Mouse (Mus musculus): ENCODE measurements around the gene Evx2.

Gene Evx2

GRCm38 (mm10) chr2:74667191-74667841 lies 8.0 kb upstream of the Evx2 start:
- DNase-seq (ENCODE audit: inconsistent ontology term): no peak

GRCm38 (mm10) chr2:74666411-74666810 lies 7.1 kb upstream of the Evx2 start:
- no peak for DNase-seq (ENCODE audit: inconsistent ontology term)

- peak; percentile 41 for DNase-seq (ENCODE audit: inconsistent ontology term)
These were observed 4.1 kb upstream of the Evx2 start for GRCm38 (mm10) chr2:74663291-74663925.

- no peak for DNase-seq (ENCODE audit: inconsistent ontology term)
These were observed 2.3 kb upstream of the Evx2 start for GRCm38 (mm10) chr2:74661685-74662084.

- no peak for DNase-seq (ENCODE audit: inconsistent ontology term)
These were observed 1.3 kb upstream of the Evx2 start for GRCm38 (mm10) chr2:74660421-74661375.

- DNase-seq (ENCODE audit: inconsistent ontology term): no peak
These were observed 538 bp downstream of the Evx2 start for GRCm38 (mm10) chr2:74658667-74659371.

GRCm38 (mm10) chr2:74658024-74658666 lies 1.2 kb downstream of the Evx2 start:
- DNase-seq (ENCODE audit: inconsistent ontology term): no peak

- DNase-seq (ENCODE audit: inconsistent ontology term): no peak
These were observed 1.9 kb downstream of the Evx2 start for GRCm38 (mm10) chr2:74657251-74658023.

- no peak for DNase-seq (ENCODE audit: inconsistent ontology term)
These were observed 2.7 kb downstream of the Evx2 start for GRCm38 (mm10) chr2:74656632-74657021.

- no peak for DNase-seq (ENCODE audit: inconsistent ontology term)
These were observed 3.3 kb downstream of the Evx2 start for GRCm38 (mm10) chr2:74655821-74656631.

- no peak for DNase-seq (ENCODE audit: inconsistent ontology term)
These were observed 4.0 kb downstream of the Evx2 start for GRCm38 (mm10) chr2:74655420-74655781.

GRCm38 (mm10) chr2:74654743-74655419 lies 4.5 kb downstream of the Evx2 start:
- DNase-seq (ENCODE audit: inconsistent ontology term): no peak

GRCm38 (mm10) chr2:74653781-74654535 lies 5.4 kb downstream of the Evx2 start:
- DNase-seq (ENCODE audit: inconsistent ontology term): no peak

- no peak for DNase-seq (ENCODE audit: inconsistent ontology term)
These were observed 6.4 kb downstream of the Evx2 start for GRCm38 (mm10) chr2:74652996-74653340.

GRCm38 (mm10) chr2:74647082-74647864 lies 12.1 kb downstream of the Evx2 start:
- no peak for DNase-seq (ENCODE audit: inconsistent ontology term)

GRCm38 (mm10) chr2:74645631-74646030 lies 13.7 kb downstream of the Evx2 start:
- DNase-seq (ENCODE audit: inconsistent ontology term): no peak

- no peak for DNase-seq (ENCODE audit: inconsistent ontology term)
These were observed 16.9 kb downstream of the Evx2 start for GRCm38 (mm10) chr2:74642431-74642830.

- no peak for DNase-seq (ENCODE audit: inconsistent ontology term)
These were observed 23.9 kb downstream of the Evx2 start for GRCm38 (mm10) chr2:74635412-74635811.
